Mouse (Mus musculus) megakaryocyte-erythroid progenitor cell, adult 5-6 weeks (primary cell): ENCODE data around the gene Ccer1. TPM values are rescaled to one million over a fixed set of nuclear protein-coding genes. Genes with fewer than 3 reads are reported as not detected.
"Not testable (repeated sequence)": the region's sequence is repeated elsewhere in the genome, so short reads cannot be mapped to it uniquely, and the experiment has no call there.

ENCODE experiments used
- ATAC-seq: replicated peaks from 2 replicates; pipeline ENCODE4 v1.8.0; 2016; ENCODE audit warnings: mild to moderate bottlenecking, inconsistent platforms; ENCODE audit not compliant: severe bottlenecking, poor library complexity, low FRiP score, low TSS enrichment
- total RNA-seq, 2 experiments: library from RNA; stranded (forward) in 1 of 2; stranded (reverse) in 1 of 2; fragments of 200-1000, 215-1000 nt in 1 of 2; fragments of >200 nt in 1 of 2; fragmentation: Nextera tagmentation in 1 of 2; gene quantifications; 2 replicates each; pipeline ENCODE4 v1.2.3; 2014 to 2017

The Ccer1 gene
- total RNA-seq, 2 experiments from 2014 or later = not detected

GRCm38 (mm10) chr10:97726655-97727054, 33.8 kb downstream of the Ccer1 start, which contains the start of gene C030005K15Rik:
C030005K15Rik (minus strand) TSS chr10:97726755.
- not testable (repeated sequence) for ATAC-seq

Other genes starting within 250 kb of the Ccer1 start
- not detected in 2 replicates for gene Dcn, start 213.4 kb upstream of the Ccer1 start, total RNA-seq (2014; fragmentation: Nextera tagmentation)
- gene Dcn, start 213.4 kb upstream of the Ccer1 start, total RNA-seq (2017) = not detected in 2 replicates
- not detected in 2 replicates for gene Lum, start 127.9 kb upstream of the Ccer1 start, total RNA-seq (2014; fragmentation: Nextera tagmentation)
- gene Lum, start 127.9 kb upstream of the Ccer1 start, total RNA-seq (2017) = not detected in 2 replicates
- not detected in 2 replicates for gene Kera, start 86.2 kb upstream of the Ccer1 start, total RNA-seq (2014; fragmentation: Nextera tagmentation)
- gene Kera, start 86.2 kb upstream of the Ccer1 start, total RNA-seq (2017) = not detected in 2 replicates
- not detected in 2 replicates for gene Epyc, start 49.0 kb upstream of the Ccer1 start, total RNA-seq (2014; fragmentation: Nextera tagmentation)
- not detected in 2 replicates for gene Epyc, start 49.0 kb upstream of the Ccer1 start, total RNA-seq (2017)
- not detected in 2 replicates for gene C030005K15Rik, start 33.7 kb downstream of the Ccer1 start, total RNA-seq (2014; fragmentation: Nextera tagmentation)
- gene C030005K15Rik, start 33.7 kb downstream of the Ccer1 start, total RNA-seq (2017) = not detected in 2 replicates